Mouse (Mus musculus): Measurements from ENCODE around the gene Cog7.

- TF ChIP-seq CTCF (IDR thresholded peaks at IDR 0.05; ENCODE audit: insufficient read depth, low read length), result no peak
- TF ChIP-seq POLR2A (IDR thresholded peaks at IDR 0.05; ENCODE audit: borderline replicate concordance, extremely low read depth, low read depth, low read length), result no peak
Observed at GRCm38 (mm10) chr7:121942371-121942770, 39.1 kb downstream of the Cog7 start.
